20 mouse cellular contexts compared by ENCODE assay signal in the genomic region with DNA sequence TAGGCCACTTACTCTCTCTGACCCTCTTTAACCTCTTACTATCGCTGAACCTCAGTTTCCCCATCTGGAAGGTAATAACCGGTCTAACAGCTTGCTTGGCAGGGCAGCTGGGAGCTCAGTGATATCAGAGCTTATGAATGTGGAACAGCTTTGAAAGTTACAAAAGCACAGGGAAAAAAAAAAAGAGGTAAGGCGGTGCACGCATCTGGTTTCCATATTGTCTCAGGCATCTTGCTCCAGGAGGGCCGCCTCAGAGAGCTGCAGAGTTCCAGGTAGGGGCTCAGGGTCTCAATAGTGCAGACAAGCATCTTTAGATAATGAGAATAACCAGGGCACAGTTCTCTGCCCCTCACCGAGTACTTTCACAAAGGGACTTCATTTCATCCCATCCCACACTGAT.
"Had no signal": no experiment of that assay in that cellular context is flagged by ENCODE, and none has a peak within 500 bp of the region (broad histone marks: within the 10 kb centered on the region; RNA-seq: fewer than 3 reads in every experiment).

No protein-coding gene starts in this region.

- H3K27ac ChIP-seq: kidney, postnatal 0 days; layer of hippocampus, adult 2 months; liver, embryonic 14.5 days; macrophage; midbrain, embryonic 10.5 days; neural tube, embryonic 12.5 days; neural tube, embryonic 15.5 days had no signal

- H3K9ac ChIP-seq: liver, embryonic 14.5 days; liver, postnatal 0 days; lung, embryonic 14.5 days; neural tube, embryonic 12.5 days; neural tube, embryonic 15.5 days had no signal

- H3K9me3 ChIP-seq: midbrain, embryonic 10.5 days; neural tube, embryonic 12.5 days; neural tube, embryonic 15.5 days had no signal

- H3K36me3 ChIP-seq: midbrain, embryonic 10.5 days; neural tube, embryonic 12.5 days; neural tube, embryonic 15.5 days had no signal

- H3K4me3 ChIP-seq: layer of hippocampus, adult 2 months; midbrain, embryonic 10.5 days; neural tube, embryonic 12.5 days; neural tube, embryonic 15.5 days had no signal

- H3K4me2 ChIP-seq: liver, embryonic 11.5 days; lung, embryonic 14.5 days; neural tube, embryonic 12.5 days; neural tube, embryonic 15.5 days had no signal

- ATAC-seq: intestine, postnatal 0 days; liver, postnatal 0 days; lung, postnatal 0 days had no signal

- DNase-seq: kidney, adult 2 months; kidney, postnatal 25 days; layer of hippocampus, adult 9-11 months; left cerebral cortex, postnatal 4 days; liver, postnatal 0 days; lung, embryonic 14.5 days; midbrain, embryonic 14.5 days; thymus, adult 2 months; thymus, postnatal 14 days; thymus, postnatal 4 days had no signal
